Mouse (Mus musculus): ENCODE data around the gene Mark2. TPM values are rescaled to one million over a fixed set of nuclear protein-coding genes. Genes with fewer than 3 reads are reported as not detected.

The Mark2 gene
- polyA plus RNA-seq (2014; fragmentation: Nextera tagmentation; extraction: Ambion mirVana) = 61.2 and 62.0 TPM in 2 replicates

GRCm38 (mm10) chr19:7341512-7342397 lies at the start of gene Mark2:
Gene Mark2 (minus strand): TSS chr19:7341860.
- Histone ChIP-seq H3K27ac (ENCODE audit: low read depth, low read length) (peak within 1 kb of the TSS; percentile 75), H3K4me2 (ENCODE audit: low read depth, low read length, severe bottlenecking) (peak within 1 kb of the TSS; percentile 73), H3K27me3 (ENCODE audit: control insufficient read depth, insufficient read depth, low read length) (no peaks in the 10 kb centered on the region), H3K9me3 (ENCODE audit: control insufficient read depth, low read length) (no peaks in the 10 kb centered on the region), H3K36me3 (ENCODE audit: control insufficient read depth, insufficient read depth, low read length) (no peaks in the 10 kb centered on the region), H3K4me1 (replicated peaks; ENCODE audit: control insufficient read depth, insufficient read depth, low read length) (peaks cover 15% of the 10 kb centered on the region), H3K9ac (ENCODE audit: low read length) (peak within 1 kb of the TSS; percentile 92), H3K4me3 (ENCODE audit: low read depth, low read length) (peak within 1 kb of the TSS; percentile 60)
- peak; percentile 92 for ATAC-seq (replicated peaks; ENCODE audit: low FRiP score)
- 2% methylated on average over 63 of the region's 63 CpGs for WGBS
- peak; percentile 99 for DNase-seq (ENCODE audit: low spot score)

- Histone ChIP-seq H3K27me3 (ENCODE audit: control insufficient read depth, insufficient read depth, low read length) (no peaks in the 10 kb centered on the region), H3K27ac (ENCODE audit: low read depth, low read length) (no peak overlapping the region), H3K4me3 (ENCODE audit: low read depth, low read length) (no peak overlapping the region), H3K9me3 (ENCODE audit: control insufficient read depth, low read length) (peaks cover 5% of the 10 kb centered on the region; the same call in 1 of the 2 replicates), H3K36me3 (ENCODE audit: control insufficient read depth, insufficient read depth, low read length) (no peaks in the 10 kb centered on the region; the same call in 1 of the 2 replicates), H3K4me1 (replicated peaks; ENCODE audit: control insufficient read depth, insufficient read depth, low read length) (peaks cover 5% of the 10 kb centered on the region; the same call in 1 of the 2 replicates), H3K4me2 (ENCODE audit: low read depth, low read length, severe bottlenecking) (no peak overlapping the region), H3K9ac (ENCODE audit: low read length) (no peak overlapping the region)
- no peak for DNase-seq (ENCODE audit: low spot score)
- no peak for ATAC-seq (replicated peaks; ENCODE audit: low FRiP score)
- WGBS = 89% methylated on average over 6 of the region's 6 CpGs
These were observed 46.8 kb upstream of the Mark2 start for GRCm38 (mm10) chr19:7388488-7388887.

- 48% methylated on average over 2 of the region's 2 CpGs for WGBS
- peaks cover 4% of the 10 kb centered on the region; the same call in 1 of the 2 replicates for H3K9me3 ChIP-seq (ENCODE audit: control insufficient read depth, low read length)
- DNase-seq (ENCODE audit: low spot score) (no peak), ATAC-seq (replicated peaks; ENCODE audit: low FRiP score) (no peak)
- H3K9ac ChIP-seq (ENCODE audit: low read length) = no peak overlapping the region
- H3K4me3 ChIP-seq (ENCODE audit: low read depth, low read length) = no peak overlapping the region
- no peak overlapping the region for H3K4me2 ChIP-seq (ENCODE audit: low read depth, low read length, severe bottlenecking)
- H3K4me1 ChIP-seq (replicated peaks; ENCODE audit: control insufficient read depth, insufficient read depth, low read length) = peaks cover 9% of the 10 kb centered on the region
- H3K27ac ChIP-seq (ENCODE audit: low read depth, low read length) = no peak overlapping the region
- H3K36me3 ChIP-seq (ENCODE audit: control insufficient read depth, insufficient read depth, low read length) = no peaks in the 10 kb centered on the region; the same call in 1 of the 2 replicates
- H3K27me3 ChIP-seq (ENCODE audit: control insufficient read depth, insufficient read depth, low read length) = no peaks in the 10 kb centered on the region
These were observed 44.4 kb upstream of the Mark2 start for GRCm38 (mm10) chr19:7386042-7386441.

GRCm38 (mm10) chr19:7382903-7383865 lies 41.5 kb upstream of the Mark2 start, which contains the start of gene Spindoc:
Gene Spindoc (minus strand): TSS chr19:7382994.
- peaks cover 9% of the 10 kb centered on the region for H3K4me1 ChIP-seq (replicated peaks; ENCODE audit: control insufficient read depth, insufficient read depth, low read length)
- H3K27me3 ChIP-seq (ENCODE audit: control insufficient read depth, insufficient read depth, low read length) = no peaks in the 10 kb centered on the region
- no peaks in the 10 kb centered on the region; the same call in 1 of the 2 replicates for H3K36me3 ChIP-seq (ENCODE audit: control insufficient read depth, insufficient read depth, low read length)
- peak within 1 kb of the TSS; percentile 89 for H3K9ac ChIP-seq (ENCODE audit: low read length)
- DNase-seq (ENCODE audit: low spot score) = peak; percentile 99
- H3K27ac ChIP-seq (ENCODE audit: low read depth, low read length) = peak within 1 kb of the TSS; percentile 95
- ATAC-seq (replicated peaks; ENCODE audit: low FRiP score) = peak; percentile 99
- H3K4me2 ChIP-seq (ENCODE audit: low read depth, low read length, severe bottlenecking) = peak within 1 kb of the TSS; percentile 78
- peak within 1 kb of the TSS; percentile 86 for H3K4me3 ChIP-seq (ENCODE audit: low read depth, low read length)
- peaks cover 2% of the 10 kb centered on the region; the same call in 1 of the 2 replicates for H3K9me3 ChIP-seq (ENCODE audit: control insufficient read depth, low read length)
- WGBS = under 1% methylated on average over 52 of the region's 52 CpGs

GRCm38 (mm10) chr19:7382248-7382902 lies 40.7 kb upstream of the Mark2 start:
- WGBS = under 1% methylated on average over 58 of the region's 60 CpGs
- no peaks in the 10 kb centered on the region; the same call in 1 of the 2 replicates for H3K36me3 ChIP-seq (ENCODE audit: control insufficient read depth, insufficient read depth, low read length)
- DNase-seq (ENCODE audit: low spot score) (peak; percentile 87), ATAC-seq (replicated peaks; ENCODE audit: low FRiP score) (peak; percentile 78)
- H3K4me3 ChIP-seq (ENCODE audit: low read depth, low read length) = peak overlapping the region; percentile 86
- H3K9me3 ChIP-seq (ENCODE audit: control insufficient read depth, low read length) = peaks cover 2% of the 10 kb centered on the region; the same call in 1 of the 2 replicates
- H3K9ac ChIP-seq (ENCODE audit: low read length) = peak overlapping the region; percentile 89
- H3K4me2 ChIP-seq (ENCODE audit: low read depth, low read length, severe bottlenecking) = peak overlapping the region; percentile 78
- H3K27ac ChIP-seq (ENCODE audit: low read depth, low read length) = peak overlapping the region; percentile 95
- no peaks in the 10 kb centered on the region for H3K27me3 ChIP-seq (ENCODE audit: control insufficient read depth, insufficient read depth, low read length)
- peaks cover 9% of the 10 kb centered on the region for H3K4me1 ChIP-seq (replicated peaks; ENCODE audit: control insufficient read depth, insufficient read depth, low read length)

- no peak for DNase-seq (ENCODE audit: low spot score)
- Histone ChIP-seq H3K9ac (ENCODE audit: low read length) (peak overlapping the region; percentile 89), H3K27me3 (ENCODE audit: control insufficient read depth, insufficient read depth, low read length) (no peaks in the 10 kb centered on the region), H3K4me2 (ENCODE audit: low read depth, low read length, severe bottlenecking) (peak overlapping the region; percentile 78), H3K4me1 (replicated peaks; ENCODE audit: control insufficient read depth, insufficient read depth, low read length) (peaks cover 9% of the 10 kb centered on the region), H3K27ac (ENCODE audit: low read depth, low read length) (peak overlapping the region; percentile 95; the same call in 1 of the 2 replicates), H3K36me3 (ENCODE audit: control insufficient read depth, insufficient read depth, low read length) (no peaks in the 10 kb centered on the region; the same call in 1 of the 2 replicates), H3K4me3 (ENCODE audit: low read depth, low read length) (peak overlapping the region; percentile 86), H3K9me3 (ENCODE audit: control insufficient read depth, low read length) (peaks cover 2% of the 10 kb centered on the region; the same call in 1 of the 2 replicates)
- ATAC-seq (replicated peaks; ENCODE audit: low FRiP score) = no peak
- WGBS = under 1% methylated on average over 8 of the region's 8 CpGs
These were observed 40.2 kb upstream of the Mark2 start for GRCm38 (mm10) chr19:7381906-7382247.

- no peak for ATAC-seq (replicated peaks; ENCODE audit: low FRiP score)
- no peaks in the 10 kb centered on the region for H3K27me3 ChIP-seq (ENCODE audit: control insufficient read depth, insufficient read depth, low read length)
- peaks cover 2% of the 10 kb centered on the region; the same call in 1 of the 2 replicates for H3K36me3 ChIP-seq (ENCODE audit: control insufficient read depth, insufficient read depth, low read length)
- peaks cover 4% of the 10 kb centered on the region; the same call in 1 of the 2 replicates for H3K4me1 ChIP-seq (replicated peaks; ENCODE audit: control insufficient read depth, insufficient read depth, low read length)
- H3K9ac ChIP-seq (ENCODE audit: low read length) = no peak overlapping the region
- no peak overlapping the region for H3K27ac ChIP-seq (ENCODE audit: low read depth, low read length)
- no peak overlapping the region for H3K4me3 ChIP-seq (ENCODE audit: low read depth, low read length)
- WGBS = 94% methylated on average over 2 of the region's 2 CpGs
- H3K4me2 ChIP-seq (ENCODE audit: low read depth, low read length, severe bottlenecking) = no peak overlapping the region
- no peaks in the 10 kb centered on the region for H3K9me3 ChIP-seq (ENCODE audit: control insufficient read depth, low read length)
- no peak for DNase-seq (ENCODE audit: low spot score)
These were observed 36.0 kb upstream of the Mark2 start for GRCm38 (mm10) chr19:7377639-7378038.
